Mouse (Mus musculus): ENCODE results near the gene Scn3b. TPM values are rescaled to one million over a fixed set of nuclear protein-coding genes. Genes with fewer than 3 reads are reported as not detected.

Scn3b gene
- polyA plus RNA-seq, 1 experiment from 2014 or later: 7.2 TPM

GRCm38 (mm10) chr9:40275904-40276303, 6.9 kb downstream of the Scn3b start:
- Histone ChIP-seq H3K9me3 (replicated peaks) (no peaks in the 10 kb centered on the region), H3K4me2 (no peak overlapping the region), H3K27ac (no peak overlapping the region), H3K36me3 (no peaks in the 10 kb centered on the region), H3K9ac (no peak overlapping the region), H3K4me1 (no peaks in the 10 kb centered on the region), H3K4me3 (replicated peaks) (no peak overlapping the region), H3K27me3 (no peaks in the 10 kb centered on the region)
- no peak for ATAC-seq (replicated peaks; ENCODE audit: low FRiP score)
- WGBS: 81% methylated on average over 5 of the region's 5 CpGs

- no peaks in the 10 kb centered on the region for H3K4me1 ChIP-seq
- no peaks in the 10 kb centered on the region for H3K9me3 ChIP-seq (replicated peaks)
- no peaks in the 10 kb centered on the region for H3K27me3 ChIP-seq
- H3K9ac ChIP-seq: no peak overlapping the region
- no peak for ATAC-seq (replicated peaks; ENCODE audit: low FRiP score)
- no peak overlapping the region for H3K4me3 ChIP-seq (replicated peaks)
- no peaks in the 10 kb centered on the region for H3K36me3 ChIP-seq
- 77% methylated on average over 3 of the region's 3 CpGs for WGBS
- no peak overlapping the region for H3K27ac ChIP-seq
- no peak overlapping the region for H3K4me2 ChIP-seq
Observed at GRCm38 (mm10) chr9:40277671-40278070, 8.7 kb downstream of the Scn3b start.

GRCm38 (mm10) chr9:40279438-40279837, 10.4 kb downstream of the Scn3b start:
- 91% methylated on average over 7 of the region's 7 CpGs for WGBS
- H3K36me3 ChIP-seq: no peaks in the 10 kb centered on the region
- no peak overlapping the region for H3K27ac ChIP-seq
- no peak for ATAC-seq (replicated peaks; ENCODE audit: low FRiP score)
- no peak overlapping the region for H3K4me3 ChIP-seq (replicated peaks)
- no peaks in the 10 kb centered on the region for H3K27me3 ChIP-seq
- H3K9ac ChIP-seq: no peak overlapping the region
- H3K9me3 ChIP-seq (replicated peaks): no peaks in the 10 kb centered on the region
- H3K4me1 ChIP-seq: no peaks in the 10 kb centered on the region
- no peak overlapping the region for H3K4me2 ChIP-seq

GRCm38 (mm10) chr9:40282968-40283367, 14.0 kb downstream of the Scn3b start:
- WGBS: 89% methylated on average over 7 of the region's 7 CpGs
- no peak overlapping the region for H3K4me3 ChIP-seq (replicated peaks)
- ATAC-seq (replicated peaks; ENCODE audit: low FRiP score): no peak
- no peak overlapping the region for H3K9ac ChIP-seq
- H3K4me2 ChIP-seq: no peak overlapping the region
- no peaks in the 10 kb centered on the region for H3K4me1 ChIP-seq
- H3K36me3 ChIP-seq: no peaks in the 10 kb centered on the region
- no peaks in the 10 kb centered on the region for H3K27me3 ChIP-seq
- no peak overlapping the region for H3K27ac ChIP-seq
- no peaks in the 10 kb centered on the region for H3K9me3 ChIP-seq (replicated peaks)

- H3K9me3 ChIP-seq (replicated peaks): no peaks in the 10 kb centered on the region
- H3K27me3 ChIP-seq: no peaks in the 10 kb centered on the region
- no peaks in the 10 kb centered on the region for H3K4me1 ChIP-seq
- peaks cover 34% of the 10 kb centered on the region for H3K36me3 ChIP-seq
- ATAC-seq (replicated peaks; ENCODE audit: low FRiP score): no peak
- H3K9ac ChIP-seq: no peak overlapping the region
- no peak overlapping the region for H3K27ac ChIP-seq
- WGBS: 79% methylated on average over 4 of the region's 4 CpGs
- H3K4me2 ChIP-seq: no peak overlapping the region
- H3K4me3 ChIP-seq (replicated peaks): no peak overlapping the region
Observed at GRCm38 (mm10) chr9:40292475-40292874, 23.5 kb downstream of the Scn3b start.

GRCm38 (mm10) chr9:40293286-40293685, 24.3 kb downstream of the Scn3b start:
- ATAC-seq (replicated peaks; ENCODE audit: low FRiP score): no peak
- peaks cover 42% of the 10 kb centered on the region for H3K36me3 ChIP-seq
- H3K4me3 ChIP-seq (replicated peaks): no peak overlapping the region
- H3K27ac ChIP-seq: no peak overlapping the region
- WGBS: 94% methylated on average over 8 of the region's 8 CpGs
- no peaks in the 10 kb centered on the region for H3K9me3 ChIP-seq (replicated peaks)
- no peak overlapping the region for H3K4me2 ChIP-seq
- H3K27me3 ChIP-seq: no peaks in the 10 kb centered on the region
- H3K4me1 ChIP-seq: no peaks in the 10 kb centered on the region
- no peak overlapping the region for H3K9ac ChIP-seq

GRCm38 (mm10) chr9:40293740-40294139, 24.7 kb downstream of the Scn3b start:
- Histone ChIP-seq H3K9me3 (replicated peaks) (no peaks in the 10 kb centered on the region), H3K9ac (no peak overlapping the region), H3K4me1 (no peaks in the 10 kb centered on the region), H3K4me2 (no peak overlapping the region), H3K27me3 (no peaks in the 10 kb centered on the region), H3K36me3 (peaks cover 47% of the 10 kb centered on the region), H3K4me3 (replicated peaks) (no peak overlapping the region), H3K27ac (no peak overlapping the region)
- ATAC-seq (replicated peaks; ENCODE audit: low FRiP score): no peak
- 92% methylated on average over 5 of the region's 5 CpGs for WGBS

GRCm38 (mm10) chr9:40294210-40294609, 25.2 kb downstream of the Scn3b start:
- no peak for ATAC-seq (replicated peaks; ENCODE audit: low FRiP score)
- Histone ChIP-seq H3K4me3 (replicated peaks) (no peak overlapping the region), H3K9ac (no peak overlapping the region), H3K27me3 (no peaks in the 10 kb centered on the region), H3K4me1 (no peaks in the 10 kb centered on the region), H3K27ac (no peak overlapping the region), H3K4me2 (no peak overlapping the region), H3K9me3 (replicated peaks) (no peaks in the 10 kb centered on the region), H3K36me3 (peaks cover 52% of the 10 kb centered on the region)
- WGBS: 88% methylated on average over 5 of the region's 5 CpGs

GRCm38 (mm10) chr9:40294866-40295265, 25.8 kb downstream of the Scn3b start:
- no peaks in the 10 kb centered on the region; the same call in 1 of the 2 replicates for H3K4me1 ChIP-seq
- no peak for ATAC-seq (replicated peaks; ENCODE audit: low FRiP score)
- H3K27ac ChIP-seq: no peak overlapping the region
- H3K36me3 ChIP-seq: peaks cover 58% of the 10 kb centered on the region
- H3K4me2 ChIP-seq: no peak overlapping the region
- WGBS: 93% methylated on average over 1 of the region's 1 CpGs
- H3K9ac ChIP-seq: no peak overlapping the region
- H3K4me3 ChIP-seq (replicated peaks): no peak overlapping the region
- no peaks in the 10 kb centered on the region for H3K27me3 ChIP-seq
- no peaks in the 10 kb centered on the region for H3K9me3 ChIP-seq (replicated peaks)

- peaks cover 4% of the 10 kb centered on the region; the same call in 1 of the 2 replicates for H3K4me1 ChIP-seq
- WGBS: 94% methylated on average over 5 of the region's 5 CpGs
Observed at GRCm38 (mm10) chr9:40296251-40296650, 27.2 kb downstream of the Scn3b start.

GRCm38 (mm10) chr9:40297969-40298368, 29.0 kb downstream of the Scn3b start:
- peaks cover 4% of the 10 kb centered on the region; the same call in 1 of the 2 replicates for H3K4me1 ChIP-seq
- 92% methylated on average over 9 of the region's 9 CpGs for WGBS
- peaks cover 75% of the 10 kb centered on the region for H3K36me3 ChIP-seq
- H3K4me2 ChIP-seq: no peak overlapping the region
- H3K4me3 ChIP-seq (replicated peaks): no peak overlapping the region
- no peak overlapping the region for H3K27ac ChIP-seq
- ATAC-seq (replicated peaks; ENCODE audit: low FRiP score): no peak
- H3K9me3 ChIP-seq (replicated peaks): no peaks in the 10 kb centered on the region
- H3K9ac ChIP-seq: no peak overlapping the region
- no peaks in the 10 kb centered on the region for H3K27me3 ChIP-seq

More at GRCm38 (mm10) chr9:40296251-40296650, 27.2 kb downstream of the Scn3b start:
- no peak for ATAC-seq (replicated peaks; ENCODE audit: low FRiP score)
- Histone ChIP-seq H3K27me3 (no peaks in the 10 kb centered on the region), H3K36me3 (peaks cover 59% of the 10 kb centered on the region), H3K27ac (no peak overlapping the region), H3K9ac (no peak overlapping the region), H3K4me3 (replicated peaks) (no peak overlapping the region), H3K9me3 (replicated peaks) (no peaks in the 10 kb centered on the region), H3K4me2 (no peak overlapping the region)

- no peak overlapping the region for H3K4me3 ChIP-seq (replicated peaks)
- ATAC-seq (replicated peaks; ENCODE audit: low FRiP score): no peak
- H3K27me3 ChIP-seq: no peaks in the 10 kb centered on the region
- WGBS: 96% methylated on average over 7 of the region's 7 CpGs
- H3K9me3 ChIP-seq (replicated peaks): no peaks in the 10 kb centered on the region
- H3K27ac ChIP-seq: no peak overlapping the region
- no peak overlapping the region for H3K4me2 ChIP-seq
- peaks cover 77% of the 10 kb centered on the region for H3K36me3 ChIP-seq
- no peak overlapping the region for H3K9ac ChIP-seq
- H3K4me1 ChIP-seq: peaks cover 4% of the 10 kb centered on the region; the same call in 1 of the 2 replicates
Observed at GRCm38 (mm10) chr9:40299323-40299722, 30.3 kb downstream of the Scn3b start.

Data from kidney, embryonic 15.5 days (tissue).